Mouse (Mus musculus) embryonic fibroblast, embryonic 13.5 days (primary cell): ENCODE data around the gene Tsc22d3.

Source experiments
- CTCF ChIP-seq: IDR thresholded peaks from 2 replicates; pipeline ENCODE4 v1.5.1; 2011; ENCODE audit warnings: mild to moderate bottlenecking, control low read depth, low read length, moderate library complexity, borderline replicate concordance; ENCODE audit not compliant: insufficient read depth
- POLR2A ChIP-seq: IDR thresholded peaks from 2 replicates; pipeline ENCODE4 v1.6.1; 2011; ENCODE audit warnings: low read depth, mild to moderate bottlenecking, control low read depth, low read length, moderate library complexity

- TF ChIP-seq CTCF (no peak), POLR2A (no peak)
These were observed 45.0 kb downstream of the Tsc22d3 start for GRCm38 (mm10) chrX:140555423-140555822.
